Mouse (Mus musculus) olfactory bulb, adult 2 months (tissue): ENCODE results near the gene Tsc22d1.

Source experiments
- CTCF ChIP-seq: fragments of 200-500 bp; IDR thresholded peaks from 2 replicates; pipeline ENCODE4 v1.5.1; 2012; ENCODE audit warnings: low read depth, mild to moderate bottlenecking, low read length, moderate library complexity; ENCODE audit not compliant: insufficient read depth
- POLR2A ChIP-seq: fragments of 200-500 bp; IDR thresholded peaks from 2 replicates; pipeline ENCODE4 v1.6.1; 2012; ENCODE audit warnings: mild to moderate bottlenecking, low read depth, low read length, moderate library complexity; ENCODE audit not compliant: insufficient read depth

GRCm38 (mm10) chr14:76452751-76453360 is 38.1 kb downstream of the Tsc22d1 start:
- TF ChIP-seq POLR2A (no peak), CTCF (no peak)
